Comparison of ENCODE assay signal across 24 mouse cellular contexts in the genomic region with DNA sequence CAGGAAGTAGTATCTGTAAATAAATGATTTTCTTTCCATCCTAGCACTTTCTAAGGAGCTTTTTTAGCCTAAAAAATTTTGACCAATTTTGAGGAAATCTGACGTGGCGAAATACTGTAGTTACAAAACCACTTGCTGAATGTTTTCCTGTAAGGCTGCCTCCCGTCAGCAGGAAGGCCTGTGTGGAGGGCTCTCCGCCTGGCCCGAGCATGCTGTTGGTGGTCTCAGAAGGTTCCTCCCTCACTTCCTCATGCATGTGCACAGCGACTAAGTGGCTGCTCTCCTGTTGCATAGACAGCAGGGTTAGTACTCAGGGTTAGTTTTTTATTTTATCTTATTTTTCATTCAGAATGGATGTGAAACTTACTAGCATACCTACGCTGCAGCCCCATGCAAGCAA. TPM values are rescaled to one million over a fixed set of nuclear protein-coding genes. Genes with fewer than 3 reads are reported as not detected.
"Had no signal": no experiment of that assay in that cellular context is flagged by ENCODE, and none has a peak within 500 bp of the region (broad histone marks: within the 10 kb centered on the region; RNA-seq: fewer than 3 reads in every experiment).

No protein-coding gene starts in this region.

- H3K27ac ChIP-seq: kidney, embryonic 15.5 days; left cerebral cortex, adult 2 months; liver, embryonic 13.5 days; midbrain, embryonic 10.5 days; midbrain, embryonic 13.5 days; neural tube, embryonic 12.5 days; neural tube, embryonic 15.5 days; stomach, embryonic 15.5 days had no signal

- H3K4me3 ChIP-seq: kidney, embryonic 15.5 days; left cerebral cortex, adult 2 months; liver, embryonic 13.5 days; midbrain, embryonic 10.5 days; midbrain, embryonic 13.5 days; neural tube, embryonic 12.5 days; neural tube, embryonic 15.5 days; stomach, embryonic 15.5 days had no signal

- DNase-seq: kidney, adult 11 months; kidney, adult 8-10 months; kidney, postnatal 10 days; kidney, postnatal 36 days; layer of hippocampus, adult 9-11 months; layer of hippocampus, postnatal 36 days; liver, embryonic 13.5 days; lung, adult 2 months; retina, postnatal 1 day; right cerebral cortex, postnatal 25 days; spleen, adult 18-20 months; thymus, postnatal 25 days had no signal

- ATAC-seq: midbrain, embryonic 13.5 days had no signal

RNA-seq across cellular contexts. Expression of a gene that starts 18.4 kb away (rescaled TPM):
- total RNA-seq: layer of hippocampus, adult 18-20 months; layer of hippocampus, postnatal 36 days; left cerebral cortex, adult 2 months; left cerebral cortex, postnatal 10 days; left cerebral cortex, postnatal 36 days; liver, adult 2 months; midbrain, postnatal 0 days had no signal
